Mouse (Mus musculus): Measurements from ENCODE around the gene Rbm12. TPM values are rescaled to one million over a fixed set of nuclear protein-coding genes. Genes with fewer than 3 reads are reported as not detected.

Rbm12 gene
- polyA plus RNA-seq, 1 experiment from 2014 or later, result 17.7 TPM

DNA sequence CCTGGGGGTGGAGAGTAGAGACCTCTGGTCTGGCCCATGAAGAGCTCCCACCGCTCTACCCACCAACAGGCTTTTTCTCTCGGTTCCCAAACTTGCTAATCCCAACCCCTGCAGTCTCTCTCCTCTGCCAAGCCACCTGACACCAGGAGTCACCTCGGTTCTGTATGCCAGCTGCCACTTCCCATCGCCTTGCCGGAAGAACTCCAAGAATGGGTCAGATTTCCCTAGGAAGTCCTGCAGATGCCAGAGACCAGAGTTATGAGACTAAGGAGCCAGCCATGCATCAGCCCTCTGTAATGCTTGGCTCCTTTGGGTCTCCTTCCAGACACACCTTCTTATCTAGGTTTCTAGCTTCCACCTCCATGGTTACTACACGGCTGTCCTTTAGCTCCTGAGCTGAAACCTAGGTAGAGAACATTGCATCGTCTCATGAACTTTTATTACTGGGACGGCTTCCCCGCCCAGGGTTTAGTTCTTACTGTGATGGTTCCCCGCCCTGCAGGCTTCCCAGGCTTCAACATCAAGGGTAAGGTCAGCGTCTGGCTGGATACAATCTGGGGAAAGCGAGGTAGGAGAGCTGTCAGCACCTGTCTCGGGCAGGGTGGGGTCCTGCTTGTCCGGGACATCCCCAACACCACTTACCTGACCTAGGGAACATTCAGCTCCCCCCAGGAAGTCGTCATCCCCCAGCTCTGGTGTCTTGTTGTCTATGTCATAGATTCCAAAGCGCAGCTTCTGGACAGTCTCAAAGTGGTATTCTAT, 33.2 kb downstream of the Rbm12 start:
- WGBS, result 92% methylated on average over 16 of the region's 16 CpGs

DNA sequence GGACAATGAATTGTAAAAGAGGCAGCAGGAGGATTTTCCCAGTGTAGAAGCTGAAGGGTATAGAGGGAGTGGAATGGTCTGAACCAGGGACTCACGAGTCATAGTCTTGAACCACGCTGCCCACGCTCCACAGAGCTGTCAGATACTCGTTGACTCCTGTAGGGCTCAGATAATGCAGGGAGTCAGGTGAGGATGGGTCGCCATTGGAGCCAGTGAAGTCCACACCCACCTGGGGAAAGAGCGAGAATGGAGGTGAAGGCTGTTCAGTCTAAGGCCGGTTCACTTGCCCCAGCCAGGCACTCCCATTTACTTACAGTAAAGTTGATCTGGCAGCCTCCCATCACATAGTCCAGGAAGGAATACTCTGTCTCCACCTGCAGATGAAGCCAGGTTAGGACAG, 34.3 kb downstream of the Rbm12 start:
- Histone ChIP-seq H3K27ac (replicated peaks) (no peak overlapping the region), H3K9me3 (replicated peaks) (no peaks in the 10 kb centered on the region), H3K4me3 (replicated peaks) (no peak overlapping the region), H3K4me2 (no peak overlapping the region), H3K36me3 (peaks cover 62% of the 10 kb centered on the region), H3K9ac (replicated peaks) (no peak overlapping the region), H3K4me1 (peaks cover 7% of the 10 kb centered on the region), H3K27me3 (replicated peaks) (no peaks in the 10 kb centered on the region)
- ATAC-seq (ENCODE audit: low FRiP score), result no peak
- 96% methylated on average over 7 of the region's 7 CpGs for WGBS

More for the DNA sequence above, 33.2 kb downstream of the Rbm12 start:
- Histone ChIP-seq H3K9ac (replicated peaks) (no peak overlapping the region), H3K9me3 (replicated peaks) (no peaks in the 10 kb centered on the region), H3K36me3 (peaks cover 50% of the 10 kb centered on the region), H3K27me3 (replicated peaks) (no peaks in the 10 kb centered on the region), H3K4me1 (peaks cover 7% of the 10 kb centered on the region), H3K4me2 (no peak overlapping the region), H3K27ac (replicated peaks) (no peak overlapping the region), H3K4me3 (replicated peaks) (no peak overlapping the region)
- no peak for ATAC-seq (ENCODE audit: low FRiP score)

DNA sequence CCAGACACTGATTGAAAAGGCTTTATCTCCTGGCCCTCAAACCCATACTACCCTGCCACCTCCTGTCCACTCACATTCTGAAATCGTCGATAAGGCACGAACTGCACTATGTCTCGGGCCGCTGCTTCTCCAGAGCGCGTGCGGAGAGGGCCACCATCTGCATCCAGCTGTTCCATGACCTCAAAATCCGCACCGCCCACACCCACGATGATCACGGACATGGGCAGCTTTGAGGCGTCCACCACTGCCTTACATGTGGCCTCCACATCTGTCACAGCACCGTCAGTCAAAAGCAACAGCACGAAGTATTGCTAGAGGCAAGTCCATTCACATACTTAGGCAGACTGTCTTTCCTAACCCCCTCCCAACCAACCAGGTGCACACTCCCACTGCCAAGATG, 38.1 kb downstream of the Rbm12 start:
- H3K4me3 ChIP-seq (replicated peaks), result no peak overlapping the region
- no peaks in the 10 kb centered on the region for H3K9me3 ChIP-seq (replicated peaks)
- H3K4me1 ChIP-seq, result no peaks in the 10 kb centered on the region
- peaks cover 91% of the 10 kb centered on the region for H3K36me3 ChIP-seq
- WGBS, result 95% methylated on average over 15 of the region's 15 CpGs
- H3K9ac ChIP-seq (replicated peaks), result no peak overlapping the region
- no peaks in the 10 kb centered on the region for H3K27me3 ChIP-seq (replicated peaks)
- H3K27ac ChIP-seq (replicated peaks), result no peak overlapping the region
- H3K4me2 ChIP-seq, result no peak overlapping the region
- ATAC-seq (ENCODE audit: low FRiP score), result no peak

DNA sequence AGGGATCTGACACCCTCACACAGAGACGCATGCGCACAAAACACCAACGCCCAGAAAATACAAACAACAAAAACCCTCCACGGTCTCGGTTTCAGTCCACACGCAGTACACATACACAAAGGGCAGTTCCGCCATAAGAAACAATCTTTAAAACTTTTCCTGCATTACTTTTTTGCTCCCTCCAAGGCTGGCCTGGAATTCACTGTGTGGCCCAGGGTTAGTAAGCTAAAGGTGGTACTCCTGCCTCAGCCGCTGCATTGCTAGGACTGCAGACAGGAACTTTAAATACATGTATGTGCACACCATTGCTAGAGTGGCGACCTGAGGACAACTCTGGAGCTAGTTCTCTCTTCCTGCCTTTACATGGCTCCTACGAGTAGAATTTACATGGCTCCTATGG, 40.5 kb downstream of the Rbm12 start:
- Histone ChIP-seq H3K27ac (replicated peaks) (no peak overlapping the region), H3K9ac (replicated peaks) (no peak overlapping the region), H3K4me1 (peaks cover 6% of the 10 kb centered on the region), H3K4me2 (no peak overlapping the region), H3K27me3 (replicated peaks) (no peaks in the 10 kb centered on the region), H3K4me3 (replicated peaks) (no peak overlapping the region), H3K36me3 (peaks cover 78% of the 10 kb centered on the region), H3K9me3 (replicated peaks) (no peaks in the 10 kb centered on the region)
- ATAC-seq (ENCODE audit: low FRiP score), result no peak
- 95% methylated on average over 10 of the region's 10 CpGs for WGBS

DNA sequence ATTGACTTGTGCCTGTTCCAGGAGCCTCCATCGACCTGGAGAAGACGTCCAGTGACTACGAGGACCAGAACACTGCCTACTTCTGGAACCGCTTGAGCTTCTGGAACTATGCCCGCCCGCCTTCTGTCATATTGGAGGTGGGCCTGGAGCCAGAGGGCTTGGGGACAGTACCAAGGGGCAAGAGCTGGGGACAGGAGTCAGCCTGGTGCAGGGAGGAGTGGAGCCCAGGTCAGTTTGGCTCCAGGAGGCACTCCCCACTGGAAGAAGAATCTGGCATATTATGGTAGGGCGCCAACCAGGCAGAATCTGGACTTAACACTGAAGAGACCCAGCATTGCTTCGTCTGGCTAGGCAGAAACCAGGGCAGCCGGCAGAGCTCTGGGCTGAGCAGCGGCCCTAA, 43.9 kb downstream of the Rbm12 start:
- Histone ChIP-seq H3K27me3 (replicated peaks) (no peaks in the 10 kb centered on the region), H3K9ac (replicated peaks) (no peak overlapping the region), H3K4me2 (no peak overlapping the region), H3K9me3 (replicated peaks) (no peaks in the 10 kb centered on the region), H3K4me1 (peaks cover 13% of the 10 kb centered on the region), H3K36me3 (peaks cover 45% of the 10 kb centered on the region), H3K4me3 (replicated peaks) (no peak overlapping the region), H3K27ac (replicated peaks) (no peak overlapping the region)
- 94% methylated on average over 10 of the region's 10 CpGs for WGBS
- no peak for ATAC-seq (ENCODE audit: low FRiP score)

DNA sequence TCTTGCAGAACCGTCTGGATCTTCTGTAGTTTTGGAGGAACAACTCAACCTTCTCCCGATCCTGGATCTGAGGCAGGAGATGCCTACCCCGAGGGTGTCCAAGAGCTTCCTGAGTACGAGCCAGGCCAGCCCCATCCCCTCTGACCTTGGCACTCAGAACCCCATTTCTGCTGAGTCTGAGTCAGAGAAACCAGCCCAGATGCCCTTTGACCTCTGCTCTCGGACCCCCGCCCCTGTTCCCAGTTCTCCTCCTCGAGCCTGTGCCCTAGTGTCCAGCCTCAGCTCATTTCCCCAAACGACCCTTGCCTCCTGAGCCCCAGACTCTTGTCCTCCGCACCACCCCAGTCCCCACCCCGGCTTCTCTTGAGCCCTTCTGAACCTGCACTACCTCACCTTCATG, 45.7 kb downstream of the Rbm12 start:
- Histone ChIP-seq H3K36me3 (peaks cover 29% of the 10 kb centered on the region), H3K27ac (replicated peaks) (0 out of 2 replicates have a peak overlapping the region, but pooled peaks have one; percentile 87), H3K4me1 (peaks cover 13% of the 10 kb centered on the region), H3K4me3 (replicated peaks) (peak overlapping the region; percentile 81), H3K4me2 (peak overlapping the region; percentile 96), H3K9ac (replicated peaks) (peak overlapping the region; percentile 79), H3K27me3 (replicated peaks) (no peaks in the 10 kb centered on the region), H3K9me3 (replicated peaks) (no peaks in the 10 kb centered on the region)
- ATAC-seq (ENCODE audit: low FRiP score), result peak; percentile 15; the same call in 1 of the 2 replicates
- WGBS, result 33% methylated on average over 10 of the region's 10 CpGs

DNA sequence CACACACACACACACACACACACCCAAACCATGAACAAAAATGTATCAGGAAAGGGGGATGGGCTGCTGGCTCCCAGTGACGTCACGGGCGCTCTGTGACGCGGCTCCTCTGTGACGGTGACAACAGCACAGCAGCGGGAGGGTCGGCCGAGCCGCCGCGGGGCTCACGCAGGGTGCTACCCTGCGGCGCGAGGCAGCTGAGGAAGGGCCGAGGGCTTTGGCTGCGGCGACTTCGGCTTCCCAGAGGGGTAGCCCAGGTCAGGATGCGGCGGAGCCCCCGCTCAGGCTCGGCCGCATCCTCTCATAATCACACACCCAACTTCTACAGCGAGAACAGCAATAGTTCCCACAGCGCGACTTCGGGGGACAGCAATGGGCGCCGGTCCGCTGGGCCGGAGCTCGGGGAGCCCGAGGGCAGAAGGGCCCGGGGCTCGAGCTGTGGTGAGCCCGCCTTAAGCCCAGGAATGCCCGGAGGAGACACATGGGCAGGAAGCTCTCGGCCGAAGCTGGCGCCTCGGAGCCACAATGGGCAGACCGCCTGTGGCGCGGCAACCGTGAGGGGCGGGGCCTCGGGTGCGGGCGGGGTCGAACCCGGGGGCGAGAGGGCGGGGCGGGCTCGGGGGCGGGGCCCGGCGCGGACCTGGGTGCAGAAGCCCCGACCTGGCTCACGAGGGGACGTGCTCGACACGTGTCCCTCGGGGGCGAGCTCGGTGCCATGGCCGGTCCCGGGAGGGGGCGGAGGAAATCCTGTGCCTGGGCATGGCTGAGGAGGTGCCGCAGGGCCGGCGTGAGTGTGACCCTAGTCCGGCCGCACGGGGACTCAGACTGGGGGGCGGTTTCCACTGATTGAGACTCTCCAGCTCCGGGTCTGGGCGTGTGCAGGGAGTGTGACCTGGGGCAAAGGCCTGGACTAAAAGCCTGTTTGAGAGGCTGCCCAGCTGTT, 46.4 kb downstream of the Rbm12 start, which contains the start of gene Spag4:
Gene Spag4 (plus strand): TSS at position 77 of the 943 bp plus-strand sequence.
- under 1% methylated on average over 77 of the region's 81 CpGs for WGBS
- Histone ChIP-seq H3K27me3 (replicated peaks) (no peaks in the 10 kb centered on the region), H3K27ac (replicated peaks) (peak within 1 kb of the TSS; percentile 87), H3K4me2 (peak within 1 kb of the TSS; percentile 96), H3K4me3 (replicated peaks) (peak within 1 kb of the TSS; percentile 81), H3K4me1 (peaks cover 13% of the 10 kb centered on the region), H3K36me3 (peaks cover 23% of the 10 kb centered on the region), H3K9ac (replicated peaks) (peak within 1 kb of the TSS; percentile 79), H3K9me3 (replicated peaks) (no peaks in the 10 kb centered on the region)
- peak; percentile 82 for ATAC-seq (ENCODE audit: low FRiP score)

DNA sequence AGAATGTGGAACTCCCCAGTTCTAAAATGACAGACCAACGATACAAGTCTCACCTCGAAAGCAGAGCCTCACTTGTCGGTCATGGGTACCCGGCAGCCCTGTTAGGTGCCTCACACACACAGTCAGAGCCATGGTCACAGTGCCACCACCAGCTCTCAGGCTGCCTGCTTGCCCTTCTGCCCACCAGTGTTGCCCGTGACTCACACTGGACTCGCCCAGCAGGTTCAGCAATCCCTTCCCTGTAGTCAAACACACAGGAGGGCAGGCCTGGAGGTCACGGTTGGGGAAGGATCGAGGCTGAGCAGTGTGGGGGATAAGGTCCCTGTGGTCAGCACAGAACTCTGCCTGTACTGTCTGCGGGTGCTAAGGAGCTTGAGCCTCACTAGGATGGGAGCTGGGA, 59.0 kb downstream of the Rbm12 start, which contains the start of gene Fer1l4:
Gene Fer1l4 (minus strand): TSS at position 132 of the 400 bp plus-strand sequence.
- ATAC-seq (ENCODE audit: low FRiP score), result no peak
- Histone ChIP-seq H3K9me3 (replicated peaks) (no peaks in the 10 kb centered on the region), H3K27me3 (replicated peaks) (no peaks in the 10 kb centered on the region), H3K4me2 (no peak within 1 kb of the TSS), H3K27ac (replicated peaks) (no peak within 1 kb of the TSS), H3K4me3 (replicated peaks) (no peak within 1 kb of the TSS), H3K9ac (replicated peaks) (no peak within 1 kb of the TSS), H3K4me1 (no peaks in the 10 kb centered on the region), H3K36me3 (no peaks in the 10 kb centered on the region)
- 86% methylated on average over 9 of the region's 9 CpGs for WGBS

DNA sequence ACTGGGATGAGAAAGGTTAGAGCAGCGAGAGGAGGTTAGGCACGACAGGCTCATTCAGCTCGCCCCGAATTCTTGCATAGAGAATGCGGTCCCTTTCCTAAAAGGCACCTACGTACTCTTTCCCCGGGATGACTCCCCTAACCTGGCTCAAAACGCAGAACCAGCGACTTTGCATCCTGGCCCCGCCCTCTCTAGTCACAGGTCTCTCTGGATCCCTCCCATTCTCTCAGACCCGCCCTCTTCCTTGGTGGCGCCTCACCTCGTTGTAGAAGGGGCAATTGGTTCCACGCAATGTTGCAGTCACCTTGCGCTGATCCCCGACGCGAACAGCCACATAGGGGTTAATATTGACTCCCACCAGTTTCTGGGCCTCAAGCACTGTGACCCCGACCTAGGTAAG, 63.8 kb downstream of the Rbm12 start:
- Histone ChIP-seq H3K9ac (replicated peaks) (no peak overlapping the region), H3K4me3 (replicated peaks) (no peak overlapping the region), H3K27me3 (replicated peaks) (peaks cover 8% of the 10 kb centered on the region; the same call in 1 of the 2 replicates), H3K4me2 (peak overlapping the region; percentile 32), H3K9me3 (replicated peaks) (no peaks in the 10 kb centered on the region), H3K27ac (replicated peaks) (no peak overlapping the region), H3K36me3 (no peaks in the 10 kb centered on the region), H3K4me1 (no peaks in the 10 kb centered on the region)
- ATAC-seq (ENCODE audit: low FRiP score), result no peak
- 6% methylated on average over 19 of the region's 19 CpGs for WGBS

DNA sequence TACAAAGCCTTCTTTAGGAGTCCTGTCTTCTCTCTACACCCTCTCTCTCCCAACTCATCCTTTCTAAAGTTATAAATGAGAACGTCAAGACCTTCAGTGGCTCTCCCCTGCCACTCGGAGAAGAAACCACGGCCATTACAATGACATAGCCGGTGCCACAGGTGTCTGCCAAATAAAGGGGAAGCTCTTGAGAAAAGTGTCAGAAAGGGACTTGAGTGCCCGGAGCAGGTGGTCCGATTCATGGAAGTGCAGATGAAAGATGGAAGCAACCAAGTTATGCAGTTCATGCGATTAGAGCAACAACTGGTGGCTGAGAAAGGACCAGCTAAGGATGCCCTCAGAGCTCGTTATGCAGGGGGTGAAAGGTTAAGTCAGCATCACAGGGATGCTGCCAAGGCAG, 68.9 kb downstream of the Rbm12 start:
- no peak overlapping the region for H3K4me3 ChIP-seq (replicated peaks)
- no peaks in the 10 kb centered on the region for H3K36me3 ChIP-seq

More for the DNA sequence above, 68.9 kb downstream of the Rbm12 start:
- peaks cover 8% of the 10 kb centered on the region; the same call in 1 of the 2 replicates for H3K27me3 ChIP-seq (replicated peaks)
- H3K9ac ChIP-seq (replicated peaks), result no peak overlapping the region
- no peak for ATAC-seq (ENCODE audit: low FRiP score)
- no peak overlapping the region for H3K27ac ChIP-seq (replicated peaks)
- WGBS, result 84% methylated on average over 8 of the region's 8 CpGs
- H3K9me3 ChIP-seq (replicated peaks), result no peaks in the 10 kb centered on the region
- H3K4me1 ChIP-seq, result no peaks in the 10 kb centered on the region
- no peak overlapping the region for H3K4me2 ChIP-seq
